Mouse (Mus musculus): ENCODE measurements around the gene Prdm9. TPM values are rescaled to one million over a fixed set of nuclear protein-coding genes. Genes with fewer than 3 reads are reported as not detected.

Gene Prdm9
- polyA plus RNA-seq (2015; fragmentation: Nextera tagmentation; extraction: Ambion mirVana), result 1.3 and 1.9 TPM in 2 replicates

DNA sequence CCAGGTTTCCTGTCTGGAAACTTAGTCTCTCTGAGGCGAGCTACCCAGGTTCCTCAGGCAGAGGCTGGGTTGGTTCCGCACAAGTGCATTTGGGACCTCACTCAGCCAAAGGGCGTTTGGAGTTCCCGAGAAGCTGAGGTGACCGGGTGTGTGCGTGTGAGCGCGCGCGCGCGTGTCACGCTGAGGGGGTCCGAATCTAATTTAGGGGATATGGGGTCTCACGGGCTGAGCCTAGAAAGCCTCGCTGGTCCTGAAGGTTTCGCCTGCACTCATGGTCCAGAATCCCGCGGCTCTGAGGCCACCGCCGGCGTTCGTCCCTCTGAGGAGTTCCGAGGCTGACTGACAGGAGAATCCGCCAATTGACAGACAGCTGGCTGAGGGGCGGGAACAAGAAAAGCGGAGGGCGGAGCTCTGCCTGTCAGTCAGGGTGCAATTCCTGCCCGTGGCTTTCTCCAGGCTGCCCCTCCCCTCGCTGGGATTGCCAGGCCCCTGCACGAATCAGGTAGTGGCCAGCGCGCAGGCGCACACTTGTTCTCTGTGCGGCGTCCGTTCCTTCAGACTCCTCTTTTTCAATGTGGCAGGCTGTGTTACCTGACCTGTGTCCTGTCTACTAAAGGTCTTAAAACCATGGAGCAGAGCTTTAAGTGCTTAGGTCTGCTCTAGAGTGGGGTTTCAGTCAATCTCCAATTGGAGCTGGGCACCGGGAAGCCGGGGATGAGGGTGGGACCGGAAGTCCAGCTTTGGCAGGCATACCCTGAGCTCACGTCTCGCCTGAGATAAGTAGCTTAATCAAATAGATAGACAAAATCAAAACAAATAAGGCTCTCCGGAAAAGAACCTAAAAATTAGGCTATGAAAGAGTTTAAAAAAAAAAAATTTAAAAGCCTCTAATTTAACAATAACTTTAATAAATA, at the start of gene Prdm9:
Gene Prdm9 (minus strand): TSS at position 341 of the 914 bp plus-strand sequence.
- H3K9me3 ChIP-seq, result no peaks in the 10 kb centered on the region
- H3K36me3 ChIP-seq, result no peaks in the 10 kb centered on the region
- H3K4me1 ChIP-seq, result no peaks in the 10 kb centered on the region
- peak within 1 kb of the TSS; percentile 54 for H3K4me3 ChIP-seq (replicated peaks)
- WGBS, result under 1% methylated on average over 43 of the region's 43 CpGs
- H3K9ac ChIP-seq, result peak within 1 kb of the TSS; percentile 68
- ATAC-seq (ENCODE audit: insufficient read depth, low FRiP score, low read depth), result peak; percentile 100
- H3K4me2 ChIP-seq, result peak within 1 kb of the TSS; percentile 86
- peak within 1 kb of the TSS; percentile 92 for H3K27ac ChIP-seq
- H3K27me3 ChIP-seq (replicated peaks), result no peaks in the 10 kb centered on the region

DNA sequence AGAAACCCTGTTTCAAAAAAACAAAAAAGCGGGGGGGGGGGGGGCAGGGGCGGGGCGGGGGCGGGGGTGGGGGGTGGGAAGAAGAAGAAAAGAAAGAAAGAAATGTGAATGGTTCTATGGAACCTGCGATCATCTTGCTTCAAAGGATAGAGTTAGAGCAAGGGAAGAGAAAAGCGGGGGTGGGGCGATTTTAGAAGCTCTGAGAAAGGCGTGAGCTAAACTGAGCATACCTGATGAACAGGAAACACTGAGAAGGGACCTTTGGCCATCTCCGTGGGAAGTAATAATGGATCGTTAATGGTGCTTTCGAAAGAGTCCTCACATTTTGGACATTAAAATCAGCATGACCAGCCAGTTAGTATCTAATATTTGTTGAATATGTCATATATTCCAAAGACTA, 35.3 kb upstream of the Prdm9 start:
- Histone ChIP-seq H3K9ac (no peak overlapping the region), H3K4me1 (no peaks in the 10 kb centered on the region), H3K36me3 (no peaks in the 10 kb centered on the region), H3K27ac (no peak overlapping the region), H3K27me3 (replicated peaks) (no peaks in the 10 kb centered on the region), H3K9me3 (no peaks in the 10 kb centered on the region), H3K4me3 (replicated peaks) (no peak overlapping the region), H3K4me2 (no peak overlapping the region)
- 91% methylated on average over 8 of the region's 11 CpGs for WGBS
- no peak for ATAC-seq (ENCODE audit: insufficient read depth, low FRiP score, low read depth)

DNA sequence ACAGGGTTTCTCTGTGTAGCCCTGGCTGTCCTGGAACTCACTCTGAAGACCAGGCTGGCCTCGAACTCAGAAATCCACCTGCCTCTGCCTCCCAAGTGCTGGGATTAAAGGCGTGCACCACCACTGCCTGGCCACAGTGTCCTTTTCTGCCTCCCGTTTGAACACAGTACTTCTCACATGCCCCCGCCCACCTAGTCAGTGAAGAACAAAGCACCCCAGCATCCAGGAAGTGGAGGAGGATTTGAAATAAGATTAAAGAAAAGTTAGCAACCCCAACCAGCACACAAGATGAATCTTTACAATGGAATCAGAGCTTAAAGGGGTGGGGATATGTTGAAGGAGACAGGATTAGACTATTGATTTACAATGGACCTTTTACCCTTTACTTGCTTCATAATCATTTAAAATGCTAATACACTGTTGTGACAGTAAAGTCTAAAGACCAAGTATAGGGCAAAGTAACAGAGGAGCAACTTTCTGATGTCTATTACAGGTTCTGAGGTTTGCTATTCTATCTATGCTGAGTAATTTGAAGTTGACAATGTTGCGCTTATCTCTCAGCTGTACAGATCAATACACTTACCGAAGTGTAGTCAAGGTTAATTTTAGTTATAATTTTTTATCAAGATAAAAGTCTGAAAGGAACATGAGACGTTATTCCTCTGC, 27.2 kb upstream of the Prdm9 start:
- Histone ChIP-seq H3K4me2 (no peak overlapping the region), H3K9me3 (no peaks in the 10 kb centered on the region), H3K27ac (no peak overlapping the region), H3K36me3 (no peaks in the 10 kb centered on the region), H3K4me1 (no peaks in the 10 kb centered on the region), H3K4me3 (replicated peaks) (no peak overlapping the region), H3K9ac (no peak overlapping the region), H3K27me3 (replicated peaks) (no peaks in the 10 kb centered on the region)
- ATAC-seq (ENCODE audit: insufficient read depth, low FRiP score, low read depth), result no peak
- 78% methylated on average over 7 of the region's 7 CpGs for WGBS

DNA sequence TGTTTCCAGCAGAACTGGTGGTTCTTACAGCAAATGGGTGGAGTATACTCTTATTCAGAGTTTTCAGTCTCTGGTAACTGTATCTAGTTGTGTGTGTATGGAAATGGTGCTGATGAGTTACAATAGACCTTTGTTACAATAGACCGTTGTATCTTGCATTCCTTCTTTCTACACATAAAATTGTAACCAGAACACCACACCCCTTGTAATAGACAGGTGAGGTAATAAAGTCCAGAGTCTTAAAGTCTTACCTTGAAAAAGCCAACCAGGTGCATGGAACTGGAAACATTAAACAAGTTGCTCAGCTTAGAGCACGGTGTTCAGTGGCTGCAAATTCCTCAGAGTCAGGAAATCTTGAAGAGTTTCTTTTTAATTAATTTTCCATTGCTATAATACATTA, 24.0 kb upstream of the Prdm9 start:
- no peak overlapping the region for H3K4me3 ChIP-seq (replicated peaks)
- H3K36me3 ChIP-seq, result no peaks in the 10 kb centered on the region
- H3K27ac ChIP-seq, result no peak overlapping the region
- WGBS, result 70% methylated on average over 2 of the region's 2 CpGs
- ATAC-seq (ENCODE audit: insufficient read depth, low FRiP score, low read depth), result no peak
- H3K27me3 ChIP-seq (replicated peaks), result no peaks in the 10 kb centered on the region
- H3K9me3 ChIP-seq, result no peaks in the 10 kb centered on the region
- H3K4me2 ChIP-seq, result no peak overlapping the region
- no peaks in the 10 kb centered on the region for H3K4me1 ChIP-seq
- H3K9ac ChIP-seq, result no peak overlapping the region

DNA sequence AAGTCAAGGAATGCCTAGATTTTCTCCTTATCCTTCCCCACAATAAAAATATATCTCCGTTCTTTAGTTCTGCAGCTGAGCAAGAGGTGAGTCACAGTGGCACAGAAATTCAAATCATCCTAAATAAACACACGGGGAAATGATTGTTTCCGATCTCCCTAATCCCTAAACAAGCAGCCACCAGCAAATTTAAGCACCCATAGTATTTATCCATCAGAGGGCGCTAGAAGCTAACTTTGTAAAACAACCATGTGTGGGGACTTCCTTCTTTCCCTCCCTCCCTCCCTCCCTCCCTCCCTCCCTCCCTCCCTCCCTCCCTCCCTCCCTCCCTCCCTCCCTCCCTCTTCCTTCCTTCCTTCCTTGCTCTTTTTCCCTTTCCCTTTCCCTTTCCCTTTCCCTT, 21.5 kb upstream of the Prdm9 start:
- Histone ChIP-seq H3K4me1 (no peaks in the 10 kb centered on the region), H3K27ac (no peak overlapping the region), H3K36me3 (no peaks in the 10 kb centered on the region), H3K9me3 (no peaks in the 10 kb centered on the region), H3K9ac (no peak overlapping the region), H3K4me3 (replicated peaks) (no peak overlapping the region), H3K4me2 (no peak overlapping the region), H3K27me3 (replicated peaks) (no peaks in the 10 kb centered on the region)
- no peak for ATAC-seq (ENCODE audit: insufficient read depth, low FRiP score, low read depth)
- WGBS, result 24% methylated on average over 4 of the region's 4 CpGs

DNA sequence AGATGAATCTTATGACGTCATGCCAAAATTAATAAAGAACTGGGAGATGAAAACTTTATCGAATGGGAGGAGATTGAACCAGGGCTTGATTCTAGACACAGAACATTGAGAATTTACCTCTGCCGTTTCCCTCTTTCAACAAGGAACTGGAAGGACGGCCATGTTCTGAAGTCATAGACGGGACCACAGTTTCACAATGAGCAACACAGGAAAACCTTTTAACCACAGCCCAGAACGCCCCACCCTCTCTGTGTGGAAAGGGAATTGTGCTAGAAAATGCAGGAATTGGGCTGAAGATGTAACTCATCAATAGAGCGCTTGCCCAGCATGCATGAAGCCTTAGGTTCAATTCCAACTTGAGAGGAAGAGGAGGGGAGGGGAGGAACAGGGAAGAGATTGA, 18.9 kb upstream of the Prdm9 start:
- Histone ChIP-seq H3K36me3 (no peaks in the 10 kb centered on the region), H3K4me1 (no peaks in the 10 kb centered on the region), H3K9me3 (no peaks in the 10 kb centered on the region), H3K27me3 (replicated peaks) (no peaks in the 10 kb centered on the region), H3K4me3 (replicated peaks) (no peak overlapping the region), H3K27ac (no peak overlapping the region), H3K4me2 (no peak overlapping the region), H3K9ac (no peak overlapping the region)
- 82% methylated on average over 7 of the region's 7 CpGs for WGBS
- no peak for ATAC-seq (ENCODE audit: insufficient read depth, low FRiP score, low read depth)

DNA sequence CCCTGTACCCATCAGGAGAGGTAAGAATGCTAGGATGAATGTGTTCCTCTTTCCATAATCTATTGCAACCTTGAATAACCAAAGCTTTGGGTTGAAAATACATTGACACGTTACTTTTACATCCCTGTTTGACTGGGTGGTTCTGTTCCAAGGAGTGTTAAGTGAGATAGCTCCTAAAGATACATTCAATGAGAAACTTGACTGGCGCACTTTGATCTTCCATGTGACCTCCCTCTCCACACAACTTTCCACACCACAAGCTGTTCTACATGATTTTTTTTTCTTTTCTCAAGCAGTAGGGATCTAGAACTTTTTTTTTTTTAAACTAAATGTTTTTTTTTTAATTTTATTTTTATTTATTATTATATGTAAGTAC, 15.9 kb upstream of the Prdm9 start:
- WGBS, result 80% methylated on average over 2 of the region's 2 CpGs
- ATAC-seq (ENCODE audit: insufficient read depth, low FRiP score, low read depth), result no peak
- Histone ChIP-seq H3K4me2 (no peak overlapping the region), H3K9me3 (no peaks in the 10 kb centered on the region), H3K9ac (no peak overlapping the region), H3K4me3 (replicated peaks) (no peak overlapping the region), H3K27me3 (replicated peaks) (no peaks in the 10 kb centered on the region), H3K27ac (no peak overlapping the region), H3K36me3 (no peaks in the 10 kb centered on the region), H3K4me1 (no peaks in the 10 kb centered on the region)

DNA sequence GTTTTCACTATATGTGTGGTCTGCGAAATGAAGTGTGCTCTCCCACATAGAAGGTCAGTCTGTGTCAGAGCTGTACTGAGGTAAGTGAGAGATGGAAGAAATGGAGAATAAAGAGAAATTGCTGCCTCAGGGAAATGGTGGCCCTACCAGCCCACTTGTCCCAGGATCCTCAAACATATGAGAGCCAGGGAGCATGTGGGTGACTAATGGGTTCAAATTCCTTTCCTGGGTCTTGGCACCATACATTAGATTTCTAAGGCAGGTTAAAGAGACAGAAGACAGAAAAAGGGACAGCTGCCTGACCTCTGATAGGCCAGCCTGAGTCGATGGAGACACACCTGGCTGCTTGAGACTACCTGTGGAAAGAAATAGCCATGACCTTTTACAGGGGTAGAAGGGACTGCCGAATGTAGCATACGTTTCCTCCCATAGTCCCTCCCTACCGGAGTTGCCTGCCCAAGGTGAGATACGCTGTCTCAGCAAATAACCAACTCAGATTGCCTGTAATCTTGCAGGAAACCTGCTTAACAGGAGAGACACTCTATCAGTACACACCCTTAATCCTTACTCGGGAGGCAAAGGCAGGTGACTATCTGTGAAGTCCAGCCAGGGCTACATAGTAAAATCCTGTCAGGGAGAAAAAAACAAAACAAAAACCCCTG, 15.4 kb upstream of the Prdm9 start:
- Histone ChIP-seq H3K27ac (no peak overlapping the region), H3K36me3 (no peaks in the 10 kb centered on the region), H3K4me2 (no peak overlapping the region), H3K9ac (no peak overlapping the region), H3K9me3 (no peaks in the 10 kb centered on the region), H3K27me3 (replicated peaks) (no peaks in the 10 kb centered on the region), H3K4me3 (replicated peaks) (no peak overlapping the region), H3K4me1 (no peaks in the 10 kb centered on the region)
- no peak for ATAC-seq (ENCODE audit: insufficient read depth, low FRiP score, low read depth)
- 66% methylated on average over 7 of the region's 7 CpGs for WGBS

DNA sequence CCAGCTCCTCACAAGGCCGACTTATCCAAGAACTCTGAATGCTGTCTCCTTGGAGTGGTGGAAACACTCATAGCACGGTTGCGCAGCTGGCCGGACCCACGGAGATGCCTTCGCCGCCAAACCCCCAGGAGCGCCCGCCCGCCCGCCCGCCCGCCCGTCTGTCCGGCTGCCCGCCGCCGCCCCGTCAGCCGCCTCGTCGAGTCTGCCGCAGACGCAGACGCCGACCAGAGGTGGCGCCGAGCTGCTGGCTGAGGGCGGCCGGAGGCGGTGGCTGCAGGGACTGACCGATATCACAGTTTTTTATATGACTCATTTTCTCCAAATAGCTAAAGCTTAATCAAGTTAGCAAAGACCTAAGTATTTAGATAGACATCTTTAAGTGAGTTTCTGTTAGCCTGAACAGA, 13.1 kb upstream of the Prdm9 start:
- Histone ChIP-seq H3K9ac (no peak overlapping the region), H3K4me3 (replicated peaks) (peak overlapping the region; percentile 27), H3K27me3 (replicated peaks) (no peaks in the 10 kb centered on the region), H3K9me3 (no peaks in the 10 kb centered on the region), H3K4me2 (peak overlapping the region; percentile 51), H3K36me3 (no peaks in the 10 kb centered on the region), H3K4me1 (no peaks in the 10 kb centered on the region), H3K27ac (no peak overlapping the region)
- under 1% methylated on average over 32 of the region's 32 CpGs for whole genome bisulfite sequencing
- peak; percentile 47; the same call in 1 of the 2 replicates for ATAC-seq (ENCODE audit: insufficient read depth, low FRiP score, low read depth)

DNA sequence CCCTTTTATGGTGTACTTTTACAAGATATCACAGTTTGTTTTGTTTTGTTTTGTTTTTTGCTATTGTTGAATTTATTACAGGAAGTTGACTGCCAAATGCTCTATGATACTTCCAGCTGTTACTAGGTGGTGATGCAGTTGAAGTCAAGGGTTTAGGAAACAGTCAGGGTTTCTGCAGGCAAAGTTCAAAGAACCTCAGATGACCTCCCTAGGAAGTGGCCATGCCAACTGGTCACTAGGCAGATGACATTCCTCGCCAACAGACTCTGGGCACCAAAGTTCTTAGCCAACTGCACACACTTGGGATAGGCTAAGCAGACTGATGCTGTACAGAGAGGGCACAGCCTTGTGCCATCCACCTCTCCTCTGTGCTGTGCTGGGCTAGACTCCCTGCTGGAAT, 10.9 kb upstream of the Prdm9 start:
- Histone ChIP-seq H3K9me3 (no peaks in the 10 kb centered on the region), H3K4me3 (replicated peaks) (no peak overlapping the region), H3K9ac (no peak overlapping the region), H3K4me2 (no peak overlapping the region), H3K36me3 (no peaks in the 10 kb centered on the region), H3K4me1 (no peaks in the 10 kb centered on the region), H3K27me3 (replicated peaks) (no peaks in the 10 kb centered on the region), H3K27ac (no peak overlapping the region)
- ATAC-seq (ENCODE audit: insufficient read depth, low FRiP score, low read depth), result no peak
- 60% methylated on average over 1 of the region's 1 CpGs for WGBS

DNA sequence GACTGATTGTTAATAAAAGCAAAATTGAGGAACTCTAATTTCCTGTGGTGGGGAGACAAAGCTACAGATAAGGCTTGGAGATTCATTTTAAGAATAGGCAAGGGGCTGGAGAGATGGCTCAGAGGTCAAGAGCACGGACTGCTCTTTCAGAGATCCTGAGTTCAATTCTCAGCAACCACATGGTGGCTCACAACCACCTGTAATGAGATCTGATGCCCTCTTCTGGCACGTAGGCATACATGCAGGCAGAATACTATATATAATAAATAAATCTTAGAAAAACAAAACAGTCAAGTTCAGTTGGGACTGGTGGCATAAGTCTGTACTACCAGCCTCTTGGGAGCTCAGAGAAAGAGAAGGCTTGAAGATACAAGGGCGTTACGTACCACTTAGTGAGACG, 2.8 kb upstream of the Prdm9 start:
- Histone ChIP-seq H3K4me3 (replicated peaks) (no peak overlapping the region), H3K4me2 (no peak overlapping the region), H3K36me3 (no peaks in the 10 kb centered on the region), H3K27me3 (replicated peaks) (no peaks in the 10 kb centered on the region), H3K27ac (no peak overlapping the region), H3K9me3 (no peaks in the 10 kb centered on the region), H3K9ac (no peak overlapping the region), H3K4me1 (no peaks in the 10 kb centered on the region)
- ATAC-seq (ENCODE audit: insufficient read depth, low FRiP score, low read depth), result no peak
- WGBS, result 74% methylated on average over 5 of the region's 5 CpGs

DNA sequence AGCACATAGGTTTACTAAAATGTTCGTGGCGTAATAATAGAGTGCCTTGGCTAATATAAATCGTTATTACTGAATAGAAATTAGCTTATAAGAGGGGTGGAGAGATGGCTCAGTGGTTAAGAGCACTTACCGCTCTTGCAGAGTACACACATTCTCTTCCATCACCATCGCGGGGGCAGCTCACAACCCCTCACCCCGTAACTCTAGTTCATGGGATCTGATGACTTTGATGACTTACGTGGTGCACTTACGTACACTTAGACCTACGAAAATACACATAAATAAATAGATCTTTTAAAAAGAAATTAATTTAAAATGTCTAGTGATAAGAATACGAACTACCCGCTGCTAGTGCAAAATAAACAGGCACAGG, 760 bp upstream of the Prdm9 start:
- H3K4me2 ChIP-seq, result peak overlapping the region; percentile 68
- no peaks in the 10 kb centered on the region for H3K36me3 ChIP-seq
- H3K27me3 ChIP-seq (replicated peaks), result no peaks in the 10 kb centered on the region
- H3K4me1 ChIP-seq, result no peaks in the 10 kb centered on the region
- no peak overlapping the region for H3K9ac ChIP-seq
- no peak overlapping the region for H3K27ac ChIP-seq
- no peaks in the 10 kb centered on the region for H3K9me3 ChIP-seq
- peak overlapping the region; percentile 54 for H3K4me3 ChIP-seq (replicated peaks)
- no peak for ATAC-seq (ENCODE audit: insufficient read depth, low FRiP score, low read depth)
- WGBS, result 29% methylated on average over 12 of the region's 12 CpGs
